Comparison of ENCODE assay signal across 8 mouse cellular contexts in genomic region chr15:96377263-96377662, GRCm38 (mm10).
DNase-seq lines count a peak whose midpoint lies in the region; ATAC-seq lines count a peak whose summit lies in the region.

No protein-coding gene starts in this region.

- no peak overlapping the region for H3K4me3 ChIP-seq in kidney, embryonic 14.5 days (ENCODE audit: low read length)
- H3K4me3 ChIP-seq in embryonic facial prominence, embryonic 15.5 days (replicated peaks) = no peak overlapping the region

- 90% methylated on average over 5 of the region's 5 CpGs for WGBS in kidney, embryonic 14.5 days
- 56% methylated on average over 5 of the region's 5 CpGs for WGBS in embryonic facial prominence, embryonic 15.5 days

- DNase-seq in kidney, postnatal 10 days = peak; percentile 30
- peak; percentile 34 for DNase-seq in adrenal gland, postnatal 14 days
- DNase-seq in lung, postnatal 14 days = peak; percentile 50
- DNase-seq in spleen, postnatal 10 days (ENCODE audit: low spot score in 2 of 2) = no peak
- no peak for DNase-seq in T-cell, adult 2 months (ENCODE audit: low spot score)
- no peak for DNase-seq in c-Kit-positive CD71-positive TER-119-positive erythroid progenitor cells, embryonic 14.5 days (ENCODE audit: low spot score)

- ATAC-seq in kidney, embryonic 14.5 days (ENCODE audit: low FRiP score, low TSS enrichment) = no peak
- ATAC-seq in embryonic facial prominence, embryonic 15.5 days (ENCODE audit: insufficient number of reproducible peaks, low FRiP score, low TSS enrichment, low read depth) = peak; percentile 87

- H3K27me3 ChIP-seq in kidney, embryonic 14.5 days (ENCODE audit: control insufficient read depth, insufficient read depth, low read length) = no peaks in the 10 kb centered on the region
- no peaks in the 10 kb centered on the region for H3K27me3 ChIP-seq in embryonic facial prominence, embryonic 15.5 days

- no peak overlapping the region for H3K9ac ChIP-seq in kidney, embryonic 14.5 days (ENCODE audit: low read depth, low read length)
- H3K9ac ChIP-seq in embryonic facial prominence, embryonic 15.5 days = no peak overlapping the region

- H3K4me2 ChIP-seq in kidney, embryonic 14.5 days (replicated peaks; ENCODE audit: low read depth, low read length) = no peak overlapping the region
- H3K4me2 ChIP-seq in embryonic facial prominence, embryonic 15.5 days (replicated peaks) = no peak overlapping the region

- no peak overlapping the region for H3K27ac ChIP-seq in kidney, embryonic 14.5 days (ENCODE audit: low read depth, low read length)
- H3K27ac ChIP-seq in embryonic facial prominence, embryonic 15.5 days (replicated peaks) = no peak overlapping the region

- peaks cover 59% of the 10 kb centered on the region for H3K36me3 ChIP-seq in kidney, embryonic 14.5 days (ENCODE audit: control insufficient read depth, insufficient read depth, low read length)
- H3K36me3 ChIP-seq in embryonic facial prominence, embryonic 15.5 days = peaks cover 20% of the 10 kb centered on the region

- no peaks in the 10 kb centered on the region for H3K4me1 ChIP-seq in kidney, embryonic 14.5 days (ENCODE audit: control insufficient read depth, insufficient read depth, low read length)
- H3K4me1 ChIP-seq in embryonic facial prominence, embryonic 15.5 days = no peaks in the 10 kb centered on the region

- H3K9me3 ChIP-seq in kidney, embryonic 14.5 days (ENCODE audit: control insufficient read depth, low read length) = no peaks in the 10 kb centered on the region
- no peaks in the 10 kb centered on the region for H3K9me3 ChIP-seq in embryonic facial prominence, embryonic 15.5 days (replicated peaks)

Comparison
In these comparisons a context has a peak if more than half of its experiments do, and no peak if none do; other contexts are left out.
1. DNase-seq: peak in kidney, postnatal 10 days (single experiment), adrenal gland, postnatal 14 days (single experiment) and lung, postnatal 14 days (single experiment); none in spleen, postnatal 10 days (0 of 2), T-cell, adult 2 months (single experiment) and c-Kit-positive CD71-positive TER-119-positive erythroid progenitor cells, embryonic 14.5 days (single experiment).